Mouse (Mus musculus) bone marrow macrophage, adult 2 months (primary cell): ENCODE data around the gene Eif1.

Source experiments
- CTCF ChIP-seq: IDR thresholded peaks from 2 replicates; pipeline ENCODE4 v1.5.1; 2012; ENCODE audit warnings: low read depth, mild to moderate bottlenecking, low read length, moderate library complexity
- POLR2A ChIP-seq: IDR thresholded peaks from 2 replicates; pipeline ENCODE4 v1.6.1; 2012; ENCODE audit warnings: mild to moderate bottlenecking, low read depth, low read length, borderline replicate concordance

GRCm38 (mm10) chr11:100300293-100300692, 19.4 kb upstream of the Eif1 start:
- TF ChIP-seq CTCF (peak; percentile 94), POLR2A (no peak)
